Comparison of ENCODE assay signal across 20 mouse cellular contexts in the genomic region with DNA sequence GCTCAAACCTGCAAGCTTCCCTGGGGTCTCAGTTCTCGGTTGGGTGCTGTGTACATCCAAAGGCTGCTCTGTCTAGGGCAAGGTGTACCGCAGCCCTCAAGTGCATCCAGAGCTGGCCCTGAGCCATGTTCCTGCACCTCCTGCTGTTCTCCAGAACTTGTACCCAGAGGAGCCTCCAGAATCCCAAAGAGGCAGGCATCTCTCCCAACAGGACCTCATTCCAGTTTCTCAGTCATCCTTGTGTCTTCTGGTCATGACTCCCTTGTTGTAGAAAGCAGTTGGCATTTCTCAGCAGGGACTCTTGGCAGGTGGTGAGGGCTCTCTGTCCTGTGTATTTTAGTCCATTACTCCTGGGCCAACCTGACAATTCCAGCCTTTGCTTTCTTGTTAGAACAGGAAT.
A peak's percentile ranks its signal among the peaks of the same experiment; 100 is the strongest.
DNase-seq lines count a peak whose midpoint lies in the region; ATAC-seq and TF ChIP-seq lines count a peak whose summit lies in the region.
"Had no signal": no experiment of that assay in that cellular context is flagged by ENCODE, and none has a peak within 500 bp of the region (broad histone marks: within the 10 kb centered on the region; RNA-seq: fewer than 3 reads in every experiment).

No protein-coding gene starts in this region.

- no peaks in the 10 kb centered on the region for H3K9me3 ChIP-seq in hindbrain, embryonic 12.5 days (replicated peaks)
- H3K9me3 ChIP-seq in hindbrain, embryonic 10.5 days = 0 out of 2 replicates have a peak, but pooled peaks cover 4% of the 10 kb centered on the region
- no peaks in the 10 kb centered on the region for H3K9me3 ChIP-seq in limb, embryonic 15.5 days
- no peaks in the 10 kb centered on the region for H3K9me3 ChIP-seq in forebrain, postnatal 0 days (ENCODE audit: low read length)
- H3K9me3 ChIP-seq: G1E; heart, embryonic 13.5 days; hindbrain, embryonic 13.5 days; liver, embryonic 15.5 days; lung, embryonic 15.5 days had no signal

- ATAC-seq in hindbrain, embryonic 12.5 days (ENCODE audit: low FRiP score) = no peak
- no peak for ATAC-seq in limb, embryonic 15.5 days (ENCODE audit: insufficient number of reproducible peaks, low FRiP score, low TSS enrichment, low read depth)
- ATAC-seq in forebrain, postnatal 0 days = no peak

- H3K4me3 ChIP-seq in hindbrain, embryonic 12.5 days = no peak overlapping the region
- no peak overlapping the region for H3K4me3 ChIP-seq in hindbrain, embryonic 10.5 days
- no peak overlapping the region for H3K4me3 ChIP-seq in limb, embryonic 15.5 days
- H3K4me3 ChIP-seq in forebrain, postnatal 0 days (ENCODE audit: low read depth, low read length) = no peak overlapping the region
- H3K4me3 ChIP-seq: forebrain, embryonic 10.5 days; heart, adult 2 months; heart, embryonic 13.5 days; hindbrain, embryonic 13.5 days; liver, embryonic 15.5 days; lung, embryonic 15.5 days had no signal

- H3K4me2 ChIP-seq in hindbrain, embryonic 12.5 days (replicated peaks) = no peak overlapping the region
- H3K4me2 ChIP-seq in limb, embryonic 15.5 days = no peak overlapping the region
- no peak overlapping the region for H3K4me2 ChIP-seq in forebrain, postnatal 0 days (ENCODE audit: low read depth)
- H3K4me2 ChIP-seq: heart, embryonic 13.5 days; hindbrain, embryonic 13.5 days; liver, embryonic 15.5 days; lung, embryonic 15.5 days had no signal

- H3K27ac ChIP-seq in hindbrain, embryonic 12.5 days = 0 out of 2 replicates have a peak overlapping the region, but pooled peaks have one; percentile 3
- no peak overlapping the region for H3K27ac ChIP-seq in hindbrain, embryonic 10.5 days
- H3K27ac ChIP-seq in limb, embryonic 15.5 days = peak overlapping the region; percentile 22
- no peak overlapping the region for H3K27ac ChIP-seq in forebrain, postnatal 0 days (ENCODE audit: low read depth, low read length)
- H3K27ac ChIP-seq: heart, adult 2 months; heart, embryonic 13.5 days; hindbrain, embryonic 13.5 days; liver, embryonic 15.5 days; lung, embryonic 15.5 days had no signal

- 80% methylated on average over 2 of the region's 2 CpGs for WGBS in hindbrain, embryonic 12.5 days
- WGBS in hindbrain, embryonic 10.5 days = 84% methylated on average over 2 of the region's 2 CpGs
- 65% methylated on average over 2 of the region's 2 CpGs for WGBS in limb, embryonic 15.5 days
- 87% methylated on average over 2 of the region's 2 CpGs for WGBS in forebrain, postnatal 0 days

- no peak overlapping the region for H3K9ac ChIP-seq in hindbrain, embryonic 12.5 days
- H3K9ac ChIP-seq in limb, embryonic 15.5 days = no peak overlapping the region
- no peak overlapping the region for H3K9ac ChIP-seq in forebrain, postnatal 0 days
- H3K9ac ChIP-seq: heart, embryonic 13.5 days; hindbrain, embryonic 13.5 days; liver, embryonic 15.5 days; lung, embryonic 15.5 days had no signal

- DNase-seq in hindbrain, embryonic 10.5 days (ENCODE audit: low spot score) = no peak
- peak; percentile 76 for DNase-seq in cerebellum, adult 11-12 months
- peak; percentile 79 for DNase-seq in cerebellum, adult 9-11 months
- DNase-seq in spleen, postnatal 4 days (ENCODE audit: low spot score in 2 of 2) = no peak
- DNase-seq in forebrain, postnatal 0 days = no peak
- DNase-seq: gastrocnemius, postnatal 36 days; heart, adult 2 months; kidney, adult 11 months; midbrain, embryonic 14.5 days; right cerebral cortex, adult 18-20 months had no signal

- H3K4me1 ChIP-seq in hindbrain, embryonic 12.5 days = peaks cover 21% of the 10 kb centered on the region
- peaks cover 27% of the 10 kb centered on the region for H3K4me1 ChIP-seq in hindbrain, embryonic 10.5 days (replicated peaks)
- peaks cover 43% of the 10 kb centered on the region for H3K4me1 ChIP-seq in limb, embryonic 15.5 days
- peaks cover 8% of the 10 kb centered on the region; the same call in 1 of the 2 replicates for H3K4me1 ChIP-seq in forebrain, postnatal 0 days (ENCODE audit: insufficient read depth)

- peaks cover 40% of the 10 kb centered on the region for H3K36me3 ChIP-seq in hindbrain, embryonic 12.5 days
- peaks cover 24% of the 10 kb centered on the region for H3K36me3 ChIP-seq in hindbrain, embryonic 10.5 days
- no peaks in the 10 kb centered on the region for H3K36me3 ChIP-seq in limb, embryonic 15.5 days
- H3K36me3 ChIP-seq in forebrain, postnatal 0 days (ENCODE audit: insufficient read depth) = peaks cover 21% of the 10 kb centered on the region
- H3K36me3 ChIP-seq: G1E; heart, embryonic 13.5 days; liver, embryonic 15.5 days; lung, embryonic 15.5 days had no signal

- TF ChIP-seq CTCF in forebrain, postnatal 0 days (IDR thresholded peaks at IDR 0.05; ENCODE audit: low read depth) = no peak

- no peaks in the 10 kb centered on the region for H3K27me3 ChIP-seq in hindbrain, embryonic 12.5 days
- H3K27me3 ChIP-seq in hindbrain, embryonic 10.5 days (ENCODE audit: insufficient read depth, poor library complexity, severe bottlenecking) = no peaks in the 10 kb centered on the region
- H3K27me3 ChIP-seq in limb, embryonic 15.5 days = no peaks in the 10 kb centered on the region
- H3K27me3 ChIP-seq in forebrain, postnatal 0 days (ENCODE audit: insufficient read depth, low read length) = no peaks in the 10 kb centered on the region
- H3K27me3 ChIP-seq: CH12.LX; heart, embryonic 13.5 days; hindbrain, embryonic 13.5 days; lung, embryonic 15.5 days; Patski had no signal

Comparison
In these comparisons a context has a peak if more than half of its experiments do, and no peak if none do; other contexts are left out.
1. H3K27ac ChIP-seq: peak in hindbrain, embryonic 12.5 days (single experiment) and limb, embryonic 15.5 days (single experiment); none in hindbrain, embryonic 10.5 days (single experiment) and forebrain, postnatal 0 days (single experiment).
2. DNase-seq: peak in cerebellum, adult 11-12 months (single experiment) and cerebellum, adult 9-11 months (single experiment); none in hindbrain, embryonic 10.5 days (single experiment), spleen, postnatal 4 days (0 of 2) and forebrain, postnatal 0 days (single experiment).